Mouse (Mus musculus) stomach, embryonic 15.5 days (tissue): Measurements from ENCODE around the gene Naa20. TPM values are rescaled to one million over a fixed set of nuclear protein-coding genes. Genes with fewer than 3 reads are reported as not detected.
A peak's percentile ranks its signal among the peaks of the same experiment; 100 is the strongest.

ENCODE experiments used
- ATAC-seq: fragments of 200-750 bp; cut with Nextera tagmentation; 2 replicates; pipeline ENCODE4 v1.8.0; 2017; ENCODE audit warnings: low read depth, moderate number of reproducible peaks, moderate TSS enrichment; ENCODE audit not compliant: insufficient read depth, low FRiP score
- H3K27ac ChIP-seq: fragments of 300-500 bp; sonication (generic); 2 replicates; pipeline ENCODE4 v1.5.1; 2015; ENCODE audit warnings: mild to moderate bottlenecking, inconsistent platforms
- H3K27me3 ChIP-seq: fragments of 300-500 bp; sonication (generic); replicated peaks from 2 replicates; pipeline ENCODE4 v1.6.1; 2015; ENCODE audit warnings: inconsistent platforms
- H3K36me3 ChIP-seq: fragments of 300-500 bp; sonication (generic); 2 replicates; pipeline ENCODE4 v1.6.1; 2015; ENCODE audit warnings: inconsistent platforms
- H3K4me1 ChIP-seq: fragments of 300-500 bp; sonication (generic); 2 replicates; pipeline ENCODE4 v1.6.1; 2015; ENCODE audit warnings: inconsistent platforms
- H3K4me2 ChIP-seq: fragments of 300-500 bp; sonication (generic); 2 replicates; pipeline ENCODE4 v1.6.1; 2015; ENCODE audit warnings: mild to moderate bottlenecking, inconsistent platforms
- H3K4me3 ChIP-seq: fragments of 300-500 bp; sonication (generic); replicated peaks from 2 replicates; pipeline ENCODE4 v1.5.1; 2015; ENCODE audit warnings: inconsistent platforms
- H3K9ac ChIP-seq: fragments of 300-500 bp; sonication (generic); 2 replicates; pipeline ENCODE4 v1.6.1; 2015; ENCODE audit warnings: inconsistent platforms
- H3K9me3 ChIP-seq: fragments of 300-500 bp; sonication (generic); 2 replicates; pipeline ENCODE4 v1.6.1; 2016; ENCODE audit warnings: inconsistent platforms
- WGBS: fragments of 180-500 bp; shearing (Covaris S2); methylation state at CpG from one replicate; pipeline ENCODE4 v1.1.7; 2015; 5-methylcytosine and 5-hydroxymethylcytosine counted together
- polyA plus RNA-seq: library from polyadenylated mRNA; unstranded; fragments of >200 nt; fragmentation: Nextera tagmentation; extraction: Ambion mirVana; gene quantifications from 2 replicates; pipeline ENCODE4 v1.2.1, GENCODE M21; 2015

Gene Naa20
- polyA plus RNA-seq: 153 and 164 TPM in 2 replicates

DNA sequence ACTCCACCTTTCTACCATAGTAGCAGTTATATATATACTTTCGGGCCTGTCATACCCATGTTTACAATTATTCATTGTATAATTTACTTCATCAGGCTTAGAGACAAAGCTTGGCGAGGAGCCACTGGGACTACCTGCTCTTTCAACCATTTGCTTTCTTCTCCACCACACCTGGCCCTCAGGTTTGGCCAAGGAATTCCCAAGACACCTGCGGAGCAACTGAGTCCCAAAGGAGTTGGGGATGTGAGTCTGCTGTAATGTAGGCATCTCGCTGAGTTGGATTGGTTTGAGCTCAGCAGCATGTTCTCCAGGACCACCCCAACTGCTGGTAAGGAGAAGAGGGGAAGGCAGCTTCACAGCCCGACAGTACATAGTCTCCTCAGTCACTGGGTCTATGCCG, at the start of gene Naa20:
Gene Naa20 (plus strand): TSS at position 239 of the 400 bp plus-strand sequence.
- Histone ChIP-seq H3K27ac (no peak within 1 kb of the TSS), H3K27me3 (no peaks in the 10 kb centered on the region), H3K4me3 (peak within 1 kb of the TSS; percentile 95), H3K4me2 (peak within 1 kb of the TSS; percentile 55), H3K4me1 (peaks cover 16% of the 10 kb centered on the region), H3K36me3 (no peaks in the 10 kb centered on the region), H3K9ac (no peak within 1 kb of the TSS), H3K9me3 (no peaks in the 10 kb centered on the region)
- WGBS: 84% methylated on average over 6 of the region's 6 CpGs
- ATAC-seq: no peak

DNA sequence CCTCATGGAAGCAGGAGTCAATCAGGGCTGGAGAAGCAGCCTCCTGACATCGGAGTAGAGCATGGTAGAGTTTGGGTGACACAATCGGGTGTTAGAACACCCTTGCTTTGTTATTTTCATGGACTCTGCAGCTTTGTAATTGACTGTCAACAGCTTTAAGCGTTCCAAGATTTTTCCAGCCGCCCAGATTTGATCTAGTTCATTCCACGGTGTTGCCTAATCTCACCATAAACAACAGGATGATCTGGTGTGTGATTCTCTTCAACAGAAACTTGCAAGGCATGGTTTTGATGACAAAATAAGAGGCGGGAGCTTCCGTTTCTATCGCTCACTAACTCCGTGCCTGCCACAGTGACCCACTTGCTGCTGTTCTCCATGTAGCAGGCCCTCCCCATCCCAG, 46.1 kb upstream of the Naa20 start:
- no peaks in the 10 kb centered on the region for H3K36me3 ChIP-seq

DNA sequence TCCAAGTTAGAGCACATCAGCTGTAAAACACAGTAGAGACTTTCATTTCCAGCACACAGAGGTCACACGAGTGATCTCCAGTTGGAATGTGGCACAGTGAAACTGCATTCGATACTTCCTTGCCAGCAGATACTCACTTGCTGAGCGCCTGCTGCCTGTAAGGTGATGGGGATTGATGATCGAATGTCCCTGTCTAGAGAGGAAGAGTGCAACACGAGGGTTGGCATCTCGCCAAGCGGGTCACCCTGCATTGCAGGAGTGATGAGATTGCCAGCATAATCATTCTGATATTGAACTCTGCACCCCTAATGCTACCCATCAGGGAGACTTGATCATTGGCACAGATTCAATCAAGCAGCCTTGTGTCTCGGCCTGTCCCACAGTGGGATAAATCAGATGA, 44.0 kb upstream of the Naa20 start:
- WGBS: 69% methylated on average over 8 of the region's 8 CpGs
- no peaks in the 10 kb centered on the region for H3K27me3 ChIP-seq

More for the DNA sequence above, 46.1 kb upstream of the Naa20 start:
- Histone ChIP-seq H3K27ac (peak overlapping the region; percentile 41), H3K4me1 (peaks cover 14% of the 10 kb centered on the region), H3K4me2 (no peak overlapping the region), H3K9me3 (no peaks in the 10 kb centered on the region), H3K27me3 (no peaks in the 10 kb centered on the region), H3K9ac (no peak overlapping the region), H3K4me3 (no peak overlapping the region)
- 67% methylated on average over 9 of the region's 9 CpGs for WGBS
- ATAC-seq: no peak

GRCm38 (mm10) chr2:145859442-145859931, 42.4 kb upstream of the Naa20 start:
- Histone ChIP-seq H3K4me2 (peak overlapping the region; percentile 61), H3K27ac (peak overlapping the region; percentile 96), H3K9me3 (no peaks in the 10 kb centered on the region), H3K36me3 (no peaks in the 10 kb centered on the region), H3K27me3 (no peaks in the 10 kb centered on the region), H3K4me3 (peak overlapping the region; percentile 48; the same call in 1 of the 2 replicates), H3K4me1 (peaks cover 20% of the 10 kb centered on the region), H3K9ac (no peak overlapping the region)
- WGBS: 20% methylated on average over 7 of the region's 7 CpGs
- ATAC-seq: peak; percentile 51

More for the DNA sequence above, 44.0 kb upstream of the Naa20 start:
- H3K9me3 ChIP-seq: no peaks in the 10 kb centered on the region
- H3K36me3 ChIP-seq: no peaks in the 10 kb centered on the region
- peaks cover 16% of the 10 kb centered on the region for H3K4me1 ChIP-seq
- no peak overlapping the region for H3K9ac ChIP-seq
- no peak overlapping the region for H3K4me2 ChIP-seq
- no peak overlapping the region for H3K27ac ChIP-seq
- ATAC-seq: no peak
- H3K4me3 ChIP-seq: no peak overlapping the region

GRCm38 (mm10) chr2:145859932-145860801, 41.7 kb upstream of the Naa20 start:
- H3K9me3 ChIP-seq: no peaks in the 10 kb centered on the region
- H3K4me1 ChIP-seq: peaks cover 20% of the 10 kb centered on the region
- H3K27ac ChIP-seq: peak overlapping the region; percentile 96
- peak overlapping the region; percentile 48 for H3K4me3 ChIP-seq
- H3K9ac ChIP-seq: peak overlapping the region; percentile 4; the same call in 1 of the 2 replicates
- WGBS: 8% methylated on average over 40 of the region's 40 CpGs
- peak overlapping the region; percentile 61 for H3K4me2 ChIP-seq
- no peaks in the 10 kb centered on the region for H3K36me3 ChIP-seq
- no peaks in the 10 kb centered on the region for H3K27me3 ChIP-seq
- ATAC-seq: peak; percentile 79

GRCm38 (mm10) chr2:145861193-145862123, 40.4 kb upstream of the Naa20 start:
- no peak for ATAC-seq
- WGBS: 40% methylated on average over 8 of the region's 8 CpGs
- Histone ChIP-seq H3K27me3 (no peaks in the 10 kb centered on the region), H3K27ac (peak overlapping the region; percentile 96), H3K4me2 (peak overlapping the region; percentile 61), H3K4me3 (peak overlapping the region; percentile 48), H3K9me3 (no peaks in the 10 kb centered on the region), H3K4me1 (peaks cover 16% of the 10 kb centered on the region), H3K36me3 (0 out of 2 replicates have a peak, but pooled peaks cover 4% of the 10 kb centered on the region), H3K9ac (peak overlapping the region; percentile 4; the same call in 1 of the 2 replicates)

DNA sequence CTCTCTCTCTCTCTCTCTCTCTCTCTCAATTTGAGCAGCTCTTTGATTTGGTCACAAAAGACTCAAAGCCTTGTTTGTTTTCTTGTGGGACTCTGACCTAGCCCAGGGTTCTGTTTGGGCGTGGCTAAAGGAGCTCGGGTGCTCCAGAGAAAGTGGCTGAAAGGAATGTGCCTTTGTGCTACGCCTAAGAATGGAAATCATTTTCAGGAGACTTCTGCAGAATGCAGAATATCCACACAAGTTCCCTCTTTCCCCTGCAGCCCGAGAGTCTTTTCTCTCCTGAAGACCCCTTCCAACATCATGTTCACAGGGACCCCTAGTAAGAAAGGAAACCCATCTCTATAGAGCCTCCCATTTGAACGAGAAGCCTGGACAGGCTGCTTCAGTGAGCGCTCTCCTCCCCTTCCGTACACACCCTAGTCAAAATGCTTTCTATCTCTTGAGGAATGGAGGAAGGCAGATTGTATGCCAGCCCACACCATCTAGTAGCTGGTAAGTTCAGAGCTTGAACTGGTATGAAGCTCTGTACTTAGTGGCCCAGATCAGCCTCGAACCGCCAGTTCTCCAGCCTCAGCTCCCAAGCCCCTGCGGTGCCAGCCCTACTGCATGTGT, 39.6 kb upstream of the Naa20 start:
- Histone ChIP-seq H3K27me3 (no peaks in the 10 kb centered on the region), H3K9ac (0 out of 2 replicates have a peak overlapping the region, but pooled peaks have one; percentile 13), H3K36me3 (0 out of 2 replicates have a peak, but pooled peaks cover 10% of the 10 kb centered on the region), H3K27ac (peak overlapping the region; percentile 96), H3K4me2 (peak overlapping the region; percentile 61), H3K4me1 (peaks cover 16% of the 10 kb centered on the region), H3K9me3 (no peaks in the 10 kb centered on the region), H3K4me3 (peak overlapping the region; percentile 48)
- peak; percentile 36; the same call in 1 of the 2 replicates for ATAC-seq
- 30% methylated on average over 10 of the region's 10 CpGs for WGBS

DNA sequence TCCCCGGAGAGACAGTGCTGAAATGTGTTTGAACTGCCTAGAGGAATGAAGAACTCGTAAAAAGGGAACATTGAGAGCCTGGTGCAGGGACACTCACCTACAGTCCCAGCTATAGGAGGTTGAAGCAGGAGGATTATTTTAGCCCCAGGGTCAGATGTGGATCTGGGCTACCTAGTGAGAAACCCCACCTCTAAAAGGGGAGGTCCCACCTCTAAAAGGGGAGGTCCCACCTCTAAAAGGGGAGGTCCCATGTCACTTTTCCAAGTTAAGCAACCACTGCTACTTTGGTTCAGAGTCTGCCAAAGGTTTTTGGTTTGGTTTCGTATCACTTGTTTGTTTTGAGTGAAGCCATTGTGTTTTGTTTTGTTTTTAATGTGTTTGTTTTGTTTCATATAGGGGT, 36.6 kb upstream of the Naa20 start:
- no peak overlapping the region for H3K9ac ChIP-seq
- H3K27me3 ChIP-seq: no peaks in the 10 kb centered on the region
- 0 out of 2 replicates have a peak, but pooled peaks cover 10% of the 10 kb centered on the region for H3K36me3 ChIP-seq
- H3K9me3 ChIP-seq: no peaks in the 10 kb centered on the region
- ATAC-seq: no peak
- no peak overlapping the region for H3K4me2 ChIP-seq
- H3K4me1 ChIP-seq: peaks cover 11% of the 10 kb centered on the region; the same call in 1 of the 2 replicates
- no peak overlapping the region for H3K4me3 ChIP-seq
- H3K27ac ChIP-seq: no peak overlapping the region
- WGBS: 90% methylated on average over 3 of the region's 3 CpGs

- Histone ChIP-seq H3K4me1 (peaks cover 10% of the 10 kb centered on the region; the same call in 1 of the 2 replicates), H3K27ac (no peak overlapping the region), H3K4me2 (no peak overlapping the region), H3K27me3 (no peaks in the 10 kb centered on the region), H3K9me3 (no peaks in the 10 kb centered on the region), H3K4me3 (no peak overlapping the region), H3K9ac (no peak overlapping the region), H3K36me3 (0 out of 2 replicates have a peak, but pooled peaks cover 10% of the 10 kb centered on the region)
- WGBS: 93% methylated on average over 3 of the region's 3 CpGs
- ATAC-seq: no peak
Observed at GRCm38 (mm10) chr2:145866238-145866637, 35.7 kb upstream of the Naa20 start.

GRCm38 (mm10) chr2:145866695-145867449, 35.0 kb upstream of the Naa20 start:
- ATAC-seq: no peak
- Histone ChIP-seq H3K4me1 (0 out of 2 replicates have a peak, but pooled peaks cover 7% of the 10 kb centered on the region), H3K9ac (no peak overlapping the region), H3K4me2 (no peak overlapping the region), H3K27me3 (no peaks in the 10 kb centered on the region), H3K4me3 (no peak overlapping the region), H3K36me3 (0 out of 2 replicates have a peak, but pooled peaks cover 10% of the 10 kb centered on the region), H3K9me3 (no peaks in the 10 kb centered on the region), H3K27ac (no peak overlapping the region)
- 94% methylated on average over 11 of the region's 11 CpGs for WGBS
